Mouse (Mus musculus) lung, postnatal 14 days (tissue): Measurements from ENCODE around the gene Zfp882.
"Not testable (repeated sequence)": the region's sequence is repeated elsewhere in the genome, so short reads cannot be mapped to it uniquely, and the experiment has no call there.

Experiments
- DNase-seq: peaks from one replicate; pipeline ENCODE4 v3.0.0; 2021

The Zfp882 gene

GRCm38 (mm10) chr8:71952961-71953700 is 44.7 kb downstream of the Zfp882 start:
- not testable (repeated sequence) for DNase-seq

- DNase-seq = no peak
These were observed 46.3 kb downstream of the Zfp882 start for GRCm38 (mm10) chr8:71954666-71955065.

DNA sequence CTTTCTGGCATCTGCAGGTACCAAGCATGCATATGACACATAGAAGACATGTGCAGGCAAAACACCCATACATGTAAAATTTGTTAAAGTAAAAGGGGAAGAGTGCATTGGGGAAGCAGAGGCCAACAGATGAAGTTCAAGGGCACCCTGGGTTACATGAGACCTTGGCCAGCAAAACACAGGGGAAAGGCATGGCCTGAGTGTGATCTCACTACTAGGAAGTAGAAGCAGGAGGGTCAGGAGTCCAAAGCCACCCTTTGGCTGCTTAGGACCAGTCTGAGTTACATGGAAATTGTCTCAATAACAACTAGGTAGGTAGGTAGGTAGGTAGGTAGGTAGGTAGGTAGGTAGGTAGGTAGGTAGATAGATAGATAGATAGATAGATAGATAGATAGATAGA is 52.1 kb downstream of the Zfp882 start:
- DNase-seq = no peak

DNA sequence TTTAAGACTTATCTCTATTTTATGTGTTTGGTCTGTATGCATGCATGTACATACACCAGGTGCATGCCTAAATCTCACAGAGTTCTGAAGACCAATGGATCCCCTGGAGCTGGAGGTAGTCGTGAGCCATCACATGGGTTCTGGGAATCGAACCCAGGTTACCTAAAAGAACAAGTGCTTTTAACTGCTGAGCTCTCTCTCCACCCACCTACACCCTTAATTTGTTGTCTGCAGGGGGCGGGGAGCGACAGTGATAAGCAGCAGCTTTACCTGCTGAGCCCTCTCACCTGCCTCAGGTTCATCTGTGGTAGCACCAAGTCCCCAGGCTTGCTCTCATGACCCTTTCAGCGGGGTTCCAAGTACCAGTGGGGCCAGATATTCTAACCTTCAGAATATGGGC is 53.4 kb downstream of the Zfp882 start:
- no peak for DNase-seq

- no peak for DNase-seq
These were observed 55.6 kb downstream of the Zfp882 start for GRCm38 (mm10) chr8:71964051-71964450.

- DNase-seq = no peak
These were observed 56.8 kb downstream of the Zfp882 start for GRCm38 (mm10) chr8:71965166-71965565.
